Mouse (Mus musculus) bone marrow, adult 2 months (tissue): Measurements from ENCODE around the gene Mrrf.

ENCODE experiments used
- CTCF ChIP-seq: fragments of 200-500 bp; IDR thresholded peaks from 2 replicates; pipeline ENCODE4 v1.5.1; 2011; ENCODE audit warnings: low read length, control low read depth; ENCODE audit not compliant: control insufficient read depth, insufficient read depth
- POLR2A ChIP-seq: fragments of 200-500 bp; IDR thresholded peaks from 2 replicates; pipeline ENCODE4 v1.6.1; 2011; ENCODE audit warnings: low read depth, mild to moderate bottlenecking, control low read depth, low read length, borderline replicate concordance; ENCODE audit not compliant: control insufficient read depth

GRCm38 (mm10) chr2:36139096-36139495 lies 2.9 kb downstream of the Mrrf start:
- TF ChIP-seq CTCF (no peak), POLR2A (no peak)
